Mouse (Mus musculus) spleen, postnatal 4 days (tissue): ENCODE measurements around the gene Lmo7.

ENCODE experiments used
- DNase-seq, 2 experiments: peaks; one replicate each; pipeline ENCODE4 v3.0.0; 2022; ENCODE audit warnings: low spot score in 2 of 2

Lmo7 gene

GRCm38 (mm10) chr14:101946711-101947516 is 217.2 kb downstream of the Lmo7 start:
- DNase-seq: peak in 1 of 2 experiments; percentile 52

GRCm38 (mm10) chr14:101949114-101949513 is 219.4 kb downstream of the Lmo7 start:
- no peak for DNase-seq

- no peak for DNase-seq
Observed at GRCm38 (mm10) chr14:101951107-101951506, 221.3 kb downstream of the Lmo7 start.

- DNase-seq: no peak
Observed at GRCm38 (mm10) chr14:101953793-101954468, 224.2 kb downstream of the Lmo7 start.

- no peak for DNase-seq
Observed at GRCm38 (mm10) chr14:101964381-101964780, 234.6 kb downstream of the Lmo7 start.

- no peak for DNase-seq
Observed at GRCm38 (mm10) chr14:101964956-101965355, 235.2 kb downstream of the Lmo7 start.

- DNase-seq: no peak
Observed at GRCm38 (mm10) chr14:101972764-101973163, 243.0 kb downstream of the Lmo7 start.

- no peak for DNase-seq
Observed at GRCm38 (mm10) chr14:101973171-101973570, 243.4 kb downstream of the Lmo7 start.

- DNase-seq: no peak
Observed at GRCm38 (mm10) chr14:101976021-101976685, 246.4 kb downstream of the Lmo7 start.
